Mouse (Mus musculus): ENCODE results near the gene Pou6f1. TPM values are rescaled to one million over a fixed set of nuclear protein-coding genes. Genes with fewer than 3 reads are reported as not detected.

Gene Pou6f1
- total and polyA plus RNA-seq, 3 experiments: 1.7 to 9.1 (median 7.4) TPM

DNA sequence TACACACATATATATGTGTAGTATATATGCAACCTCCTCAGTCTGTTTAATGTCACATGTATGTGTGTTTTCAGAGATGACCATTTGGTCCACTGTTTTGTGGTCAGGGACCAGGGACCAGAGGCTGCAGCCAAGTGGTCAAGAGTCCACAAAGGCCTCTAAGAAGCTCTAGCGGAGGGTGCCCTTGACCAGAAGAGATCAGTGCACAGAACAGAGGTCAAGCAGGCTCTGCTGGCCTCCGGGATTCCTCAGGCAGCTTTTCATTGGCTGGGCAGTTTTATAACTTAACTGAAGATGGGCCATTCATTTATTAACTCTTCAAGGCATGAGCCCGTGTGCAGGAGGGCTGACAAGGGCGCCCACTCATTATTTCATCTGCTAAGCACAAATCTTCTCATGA lies 12.6 kb downstream of the Pou6f1 start:
- Histone ChIP-seq H3K4me3 (replicated peaks in 1 of 3; ENCODE audit: low read depth in 2 of 3, low read length in 2 of 3, poor library complexity in 1 of 3) (no peak overlapping the region), H3K9ac (ENCODE audit: insufficient read depth, low read depth) (no peak overlapping the region), H3K36me3 (replicated peaks in 1 of 2; ENCODE audit: control insufficient read depth in 1 of 2, insufficient read depth in 1 of 2, low read length in 1 of 2) (peaks cover 15 to 33% of the 10 kb centered on the region in 2 experiments), H3K27me3 (replicated peaks) (no peaks in the 10 kb centered on the region), H3K9me3 (replicated peaks; ENCODE audit: low read length) (no peaks in the 10 kb centered on the region), H3K79me2 (replicated peaks; ENCODE audit: control insufficient read depth, extremely low read depth, insufficient read depth, poor library complexity, severe bottlenecking) (no peaks in the 10 kb centered on the region), H3K27ac (ENCODE audit: insufficient read depth, low read depth) (no peak overlapping the region), H3K4me1 (ENCODE audit: control insufficient read depth in 1 of 2, insufficient read depth in 2 of 2) (no peaks in the 10 kb centered on the region), H3K4me2 (ENCODE audit: insufficient read depth, low read depth, poor library complexity, severe bottlenecking) (no peak overlapping the region)
- TF ChIP-seq PAX5 (IDR thresholded peaks at IDR 0.05; ENCODE audit: low read length) (no peak), ZMIZ1 (IDR thresholded peaks at IDR 0.05; ENCODE audit: low read depth, low read length) (no peak), SMC3 (IDR thresholded peaks at IDR 0.05; ENCODE audit: low read depth, low read length) (no peak), ZKSCAN1 (IDR thresholded peaks at IDR 0.05; ENCODE audit: borderline replicate concordance, low read depth, low read length) (no peak), RAD21 (IDR thresholded peaks at IDR 0.05; ENCODE audit: low read depth, low read length) (no peak), SIN3A (IDR thresholded peaks at IDR 0.05; ENCODE audit: low read length) (no peak), USF1 (IDR thresholded peaks at IDR 0.05; ENCODE audit: low read depth, low read length) (no peak), KAT2A (IDR thresholded peaks at IDR 0.05; ENCODE audit: insufficient replicate concordance, low read length) (no peak), ETS1 (conservative IDR thresholded peaks at IDR 0.05; ENCODE audit: low read depth, low read length) (no peak), GABPA (IDR thresholded peaks at IDR 0.05; ENCODE audit: insufficient replicate concordance, low read depth, low read length) (no peak), POLR2AphosphoS2 (IDR thresholded peaks at IDR 0.05; ENCODE audit: low read depth, low read length) (no peak), USF2 (conservative IDR thresholded peaks at IDR 0.05; ENCODE audit: low read depth, low read length) (no peak), MYC (IDR thresholded peaks at IDR 0.05; ENCODE audit: low read depth, low read length) (no peak), E2F4 (IDR thresholded peaks at IDR 0.05; ENCODE audit: insufficient replicate concordance, low read depth, low read length) (no peak), NELFE (IDR thresholded peaks at IDR 0.05; ENCODE audit: low read depth, low read length) (no peak), ZNF384 (IDR thresholded peaks at IDR 0.05; ENCODE audit: low read depth, low read length) (no peak), MXI1 (IDR thresholded peaks at IDR 0.05; ENCODE audit: low read depth, low read length) (no peak)
- dilution Hi-C loops (cut with MboI; ENCODE audit: extremely low pct_ligation_motif_present, extremely low pct_unique_long_range_greater_than_20kb, low sequenced_read_pairs): no loop called here
- in situ Hi-C loops (cut with MboI; ENCODE audit: low pct_ligation_motif_present, low pct_unique_long_range_greater_than_20kb, low sequenced_read_pairs): no loop called here
- no peak for DNase-seq (ENCODE audit: extremely low read depth)

DNA sequence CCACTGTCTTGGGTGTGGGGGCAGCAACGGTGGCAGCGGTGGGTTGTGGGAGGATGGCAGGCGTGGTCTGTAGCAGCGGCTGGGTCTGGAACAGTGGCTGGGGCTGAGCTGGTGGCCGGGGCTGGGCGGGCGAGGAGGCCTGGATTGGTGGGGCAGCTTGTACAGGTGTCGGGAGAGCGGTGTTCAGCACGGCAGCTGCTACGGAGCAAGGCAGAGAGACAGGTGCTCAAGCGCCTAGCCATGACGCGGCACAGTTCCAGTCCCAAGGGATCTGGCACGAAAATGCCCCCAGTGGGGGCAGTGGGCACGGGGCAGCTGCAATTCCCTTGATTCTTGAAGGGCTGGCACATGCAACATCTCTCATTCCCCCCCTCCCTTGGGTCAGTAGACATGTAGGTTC lies 13.9 kb downstream of the Pou6f1 start:
- peaks cover 15 to 32% of the 10 kb centered on the region in 2 experiments for H3K36me3 ChIP-seq (replicated peaks in 1 of 2; ENCODE audit: control insufficient read depth in 1 of 2, insufficient read depth in 1 of 2, low read length in 1 of 2)
- H3K9me3 ChIP-seq (replicated peaks; ENCODE audit: low read length): no peaks in the 10 kb centered on the region
- H3K27ac ChIP-seq (ENCODE audit: insufficient read depth, low read depth): no peak overlapping the region
- DNase-seq (ENCODE audit: extremely low read depth): no peak
- dilution Hi-C loops (cut with MboI; ENCODE audit: extremely low pct_ligation_motif_present, extremely low pct_unique_long_range_greater_than_20kb, low sequenced_read_pairs) (no loop called here), in situ Hi-C loops (cut with MboI; ENCODE audit: low pct_ligation_motif_present, low pct_unique_long_range_greater_than_20kb, low sequenced_read_pairs) (no loop called here)
- H3K79me2 ChIP-seq (replicated peaks; ENCODE audit: control insufficient read depth, extremely low read depth, insufficient read depth, poor library complexity, severe bottlenecking): no peaks in the 10 kb centered on the region
- H3K27me3 ChIP-seq (replicated peaks): no peaks in the 10 kb centered on the region
- H3K4me3 ChIP-seq (replicated peaks in 1 of 3; ENCODE audit: low read depth in 2 of 3, low read length in 2 of 3, poor library complexity in 1 of 3): no peak overlapping the region
- no peak for TF ChIP-seq POLR2A (IDR thresholded peaks at IDR 0.05; ENCODE audit: low read depth, low read length)
- no peak for TF ChIP-seq BHLHE40 (IDR thresholded peaks at IDR 0.05; ENCODE audit: low read depth, low read length)
- TF ChIP-seq ETS1 (conservative IDR thresholded peaks at IDR 0.05; ENCODE audit: low read depth, low read length): no peak
- TF ChIP-seq MAFK (IDR thresholded peaks at IDR 0.05; ENCODE audit: insufficient replicate concordance, low read length): no peak
- TF ChIP-seq E2F4 (IDR thresholded peaks at IDR 0.05; ENCODE audit: insufficient replicate concordance, low read depth, low read length): no peak
- TF ChIP-seq SMC3 (IDR thresholded peaks at IDR 0.05; ENCODE audit: low read depth, low read length): no peak
- TF ChIP-seq KAT2A (IDR thresholded peaks at IDR 0.05; ENCODE audit: insufficient replicate concordance, low read length): no peak
- no peak for TF ChIP-seq JUN (IDR thresholded peaks at IDR 0.05; ENCODE audit: insufficient read depth, low read depth, low read length)
- TF ChIP-seq MAZ (IDR thresholded peaks at IDR 0.05; ENCODE audit: low read depth, low read length): no peak
- TF ChIP-seq RCOR1 (conservative IDR thresholded peaks at IDR 0.05; ENCODE audit: low read depth, low read length): no peak
- no peak for TF ChIP-seq RAD21 (IDR thresholded peaks at IDR 0.05; ENCODE audit: low read depth, low read length)
- no peak for TF ChIP-seq NELFE (IDR thresholded peaks at IDR 0.05; ENCODE audit: low read depth, low read length)
- no peak overlapping the region for H3K9ac ChIP-seq (ENCODE audit: insufficient read depth, low read depth)
- H3K4me1 ChIP-seq (ENCODE audit: control insufficient read depth in 1 of 2, insufficient read depth in 2 of 2): no peaks in the 10 kb centered on the region
- H3K4me2 ChIP-seq (ENCODE audit: insufficient read depth, low read depth, poor library complexity, severe bottlenecking): no peak overlapping the region

Data from CH12.LX (cell line).